Mouse (Mus musculus) heart, embryonic 13.5 days (tissue): ENCODE measurements around the gene Mrpl10. TPM values are rescaled to one million over a fixed set of nuclear protein-coding genes. Genes with fewer than 3 reads are reported as not detected.

Source experiments
- ATAC-seq: fragments of 200-750 bp; cut with Nextera tagmentation; 2 replicates; pipeline ENCODE4 v1.8.0; 2017; ENCODE audit warnings: moderate TSS enrichment; ENCODE audit not compliant: insufficient number of reproducible peaks, low FRiP score, low TSS enrichment; ENCODE audit errors: extremely low read depth
- H3K27ac ChIP-seq: fragments of 300-500 bp; sonication (generic); replicated peaks from 2 replicates; pipeline ENCODE4 v1.5.1; 2015; ENCODE audit warnings: moderate library complexity, mild to moderate bottlenecking, inconsistent platforms
- H3K27me3 ChIP-seq: fragments of 300-500 bp; sonication (generic); replicated peaks from 2 replicates; pipeline ENCODE4 v1.6.1; 2015; ENCODE audit warnings: mild to moderate bottlenecking, inconsistent platforms
- H3K36me3 ChIP-seq: fragments of 300-500 bp; sonication (generic); 2 replicates; pipeline ENCODE4 v1.6.1; 2015; ENCODE audit warnings: mild to moderate bottlenecking, inconsistent platforms
- H3K4me1 ChIP-seq: fragments of 300-500 bp; sonication (generic); 2 replicates; pipeline ENCODE4 v1.6.1; 2015; ENCODE audit warnings: inconsistent platforms
- H3K4me2 ChIP-seq: fragments of 300-500 bp; sonication (generic); 2 replicates; pipeline ENCODE4 v1.6.1; 2015; ENCODE audit warnings: inconsistent platforms, mild to moderate bottlenecking, moderate library complexity
- H3K4me3 ChIP-seq: fragments of 300-500 bp; sonication (generic); 2 replicates; pipeline ENCODE4 v1.5.1; 2015; ENCODE audit warnings: moderate library complexity, mild to moderate bottlenecking, inconsistent platforms
- H3K9ac ChIP-seq: fragments of 300-500 bp; sonication (generic); 2 replicates; pipeline ENCODE4 v1.6.1; 2015; ENCODE audit warnings: inconsistent platforms, mild to moderate bottlenecking, moderate library complexity
- H3K9me3 ChIP-seq: fragments of 300-500 bp; sonication (generic); 2 replicates; pipeline ENCODE4 v1.6.1; 2016; ENCODE audit warnings: inconsistent platforms
- WGBS: fragments of 180-500 bp; shearing (Covaris S2); methylation state at CpG from one replicate; pipeline ENCODE4 v1.1.7; 2015; ENCODE audit warnings: mixed read lengths; 5-methylcytosine and 5-hydroxymethylcytosine counted together
- polyA plus RNA-seq: library from polyadenylated mRNA; unstranded; fragments of >200 nt; fragmentation: Nextera tagmentation; extraction: Ambion mirVana; gene quantifications from 2 replicates; pipeline ENCODE4 v1.2.1, GENCODE M21; 2015

Gene Mrpl10
- polyA plus RNA-seq, 1 experiment from 2014 or later = 67.5 TPM

DNA sequence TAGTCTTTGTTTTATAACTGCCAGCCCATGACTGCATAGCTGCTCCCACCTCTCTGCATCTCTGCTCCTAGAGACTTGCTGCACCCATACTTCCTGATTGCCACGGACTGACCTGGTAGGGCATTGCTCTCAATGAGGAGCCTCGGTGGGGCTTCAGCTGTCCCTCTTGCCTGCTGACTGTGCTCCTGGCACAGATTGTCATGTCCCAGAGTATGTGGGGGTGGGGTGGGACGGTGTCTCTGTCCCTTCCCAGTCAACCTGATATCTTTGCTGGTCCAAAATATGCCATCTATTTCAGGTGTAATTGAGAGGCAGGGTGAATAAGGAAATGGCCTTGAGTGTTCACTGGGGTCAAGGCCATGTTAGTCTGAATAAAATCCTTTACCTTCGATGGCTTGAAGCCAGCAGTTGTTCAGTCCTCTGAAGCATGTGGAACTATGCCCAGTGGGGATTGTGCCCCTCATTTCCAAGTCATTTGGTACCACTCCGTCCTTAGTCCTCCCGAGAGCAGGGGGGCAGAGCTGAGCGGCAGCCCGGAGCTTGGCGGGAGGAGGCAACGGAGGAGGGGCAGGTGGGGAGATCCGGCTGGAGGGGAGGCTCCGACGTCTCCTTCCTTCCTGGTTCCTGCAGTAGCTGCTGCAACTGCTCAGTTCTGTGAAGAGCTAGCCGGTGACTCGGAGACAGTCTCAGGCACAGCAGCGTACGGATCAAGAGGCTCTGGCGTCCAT lies 9.0 kb downstream of the Mrpl10 start, which contains the start of gene Osbpl7:
Osbpl7 (plus strand) TSS at position 413 of the 728 bp plus-strand sequence.
- Histone ChIP-seq H3K27ac (peak within 1 kb of the TSS; percentile 61), H3K9me3 (no peaks in the 10 kb centered on the region), H3K4me1 (peaks cover 24% of the 10 kb centered on the region), H3K9ac (peak within 1 kb of the TSS; percentile 91), H3K4me3 (peak within 1 kb of the TSS; percentile 79), H3K36me3 (peaks cover 63% of the 10 kb centered on the region), H3K27me3 (no peaks in the 10 kb centered on the region), H3K4me2 (peak within 1 kb of the TSS; percentile 98)
- 5% methylated on average over 18 of the region's 18 CpGs for WGBS
- ATAC-seq = peak; percentile 31; the same call in 1 of the 2 replicates

DNA sequence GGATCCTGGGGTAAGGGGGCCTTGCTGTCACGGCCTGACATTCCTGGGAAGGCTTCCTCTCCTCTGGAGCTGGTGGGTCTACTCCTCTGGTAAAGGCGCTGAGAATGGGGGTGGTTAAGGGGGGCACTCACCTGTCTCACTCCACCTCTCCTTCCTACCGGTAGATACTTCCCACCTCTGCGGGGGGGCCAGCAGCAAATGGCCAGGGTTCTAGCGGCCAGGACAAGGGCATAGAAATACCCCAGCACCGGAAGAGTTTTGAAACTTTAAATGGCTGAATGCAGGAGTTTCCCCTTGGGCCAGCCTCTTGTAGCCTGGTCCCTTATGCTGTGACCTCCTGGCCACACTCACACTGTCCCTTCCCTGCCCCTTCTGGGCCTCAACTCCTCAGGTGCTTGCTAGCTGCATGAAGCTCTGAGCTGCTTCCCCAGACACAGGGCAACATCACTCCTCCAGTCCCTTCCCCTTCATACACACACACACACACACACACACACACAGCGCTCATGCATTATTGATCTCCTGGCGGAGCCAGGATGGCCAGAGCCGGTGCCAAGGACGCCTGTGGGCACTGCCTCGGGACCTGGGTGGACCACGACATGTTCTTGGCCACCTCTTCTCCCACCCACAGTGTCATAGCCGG lies 9.7 kb downstream of the Mrpl10 start:
- Histone ChIP-seq H3K4me2 (peak overlapping the region; percentile 98), H3K36me3 (peaks cover 63% of the 10 kb centered on the region), H3K4me3 (peak overlapping the region; percentile 79), H3K9me3 (no peaks in the 10 kb centered on the region), H3K27ac (peak overlapping the region; percentile 61), H3K27me3 (no peaks in the 10 kb centered on the region), H3K9ac (peak overlapping the region; percentile 91), H3K4me1 (peaks cover 24% of the 10 kb centered on the region)
- 25% methylated on average over 13 of the region's 13 CpGs for WGBS
- no peak for ATAC-seq

DNA sequence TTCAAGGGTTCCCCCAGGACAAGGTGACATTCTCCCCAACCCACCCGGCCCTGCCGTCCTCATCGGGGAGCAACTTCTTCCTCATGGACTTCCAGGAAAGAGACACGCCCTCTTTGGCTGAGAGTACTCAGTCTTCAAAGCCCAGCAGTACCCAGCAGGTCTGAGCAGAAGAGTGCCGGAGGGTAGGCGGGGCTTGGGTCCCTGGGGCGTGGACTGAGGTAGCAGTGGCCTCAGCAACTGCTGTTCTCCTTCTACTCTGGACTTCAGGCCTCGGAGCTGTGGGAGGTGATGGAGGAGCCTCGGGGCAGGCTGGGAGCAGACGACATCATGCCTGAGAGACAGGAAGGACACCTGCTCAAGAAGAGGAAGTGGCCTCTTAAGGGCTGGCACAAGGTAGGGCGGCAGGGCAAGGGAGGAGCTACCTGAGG lies 10.9 kb downstream of the Mrpl10 start:
- Histone ChIP-seq H3K27ac (no peak overlapping the region), H3K27me3 (no peaks in the 10 kb centered on the region), H3K9ac (peak overlapping the region; percentile 91), H3K36me3 (peaks cover 65% of the 10 kb centered on the region), H3K4me1 (peaks cover 24% of the 10 kb centered on the region), H3K4me2 (peak overlapping the region; percentile 98), H3K4me3 (peak overlapping the region; percentile 79), H3K9me3 (no peaks in the 10 kb centered on the region)
- ATAC-seq = no peak
- WGBS = 27% methylated on average over 11 of the region's 11 CpGs

DNA sequence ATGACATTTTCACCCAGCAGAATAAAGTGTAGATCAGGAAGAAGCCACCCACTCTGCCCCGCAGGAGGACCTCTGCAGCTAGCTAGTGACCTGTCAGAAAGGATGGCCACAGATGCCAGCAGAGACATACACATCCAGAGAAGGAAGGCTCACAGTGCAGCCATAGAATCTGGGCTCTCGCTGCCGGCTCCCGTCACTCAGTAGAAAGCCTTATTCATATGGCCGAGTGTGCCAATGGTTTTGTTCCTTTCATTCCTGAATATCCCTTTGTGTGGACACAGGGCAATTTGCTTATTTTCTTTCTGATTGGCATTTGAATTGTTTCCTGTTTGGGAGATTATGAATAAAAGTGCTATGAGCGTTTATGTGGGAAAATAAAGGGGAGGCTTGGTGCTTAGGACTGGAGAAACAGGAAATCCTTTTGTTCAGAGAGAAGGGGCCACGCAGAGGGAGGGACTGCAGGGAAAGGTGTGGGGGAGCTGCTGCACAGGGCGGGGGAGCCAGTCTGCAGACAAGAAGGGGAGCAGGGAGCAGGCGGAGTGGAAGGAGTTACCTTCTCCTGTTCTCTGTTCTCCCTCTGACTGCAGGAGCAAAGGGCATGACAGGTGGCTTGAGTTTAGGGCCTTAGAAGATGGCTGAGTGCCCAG lies 22.0 kb downstream of the Mrpl10 start:
- Histone ChIP-seq H3K9me3 (no peaks in the 10 kb centered on the region), H3K27me3 (no peaks in the 10 kb centered on the region), H3K4me1 (peaks cover 18% of the 10 kb centered on the region), H3K9ac (no peak overlapping the region), H3K4me3 (no peak overlapping the region), H3K4me2 (no peak overlapping the region), H3K27ac (peak overlapping the region; percentile 40; the same call in 1 of the 2 replicates), H3K36me3 (peaks cover 69% of the 10 kb centered on the region)
- ATAC-seq = no peak
- 50% methylated on average over 9 of the region's 9 CpGs for WGBS

DNA sequence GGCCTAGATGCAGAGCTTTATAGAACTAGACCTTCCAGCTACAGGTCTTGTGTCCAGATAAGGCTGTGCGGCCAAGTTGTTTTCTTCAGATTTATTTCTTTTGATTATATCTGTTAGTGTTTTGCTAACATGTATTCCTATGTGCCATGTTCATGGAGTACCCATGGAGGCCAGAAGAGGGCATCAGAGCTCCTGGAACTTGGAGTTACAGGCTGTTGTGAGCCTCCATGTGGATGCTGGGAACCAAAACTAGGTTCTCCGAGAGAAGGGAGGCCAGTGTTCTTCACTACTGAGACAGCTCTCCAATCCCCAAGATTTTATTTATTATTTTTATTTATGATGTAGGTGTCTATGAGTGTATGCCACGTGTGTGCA lies 22.5 kb downstream of the Mrpl10 start:
- Histone ChIP-seq H3K36me3 (peaks cover 70% of the 10 kb centered on the region), H3K27ac (peak overlapping the region; percentile 40; the same call in 1 of the 2 replicates), H3K4me2 (no peak overlapping the region), H3K4me1 (peaks cover 18% of the 10 kb centered on the region), H3K4me3 (no peak overlapping the region), H3K9me3 (no peaks in the 10 kb centered on the region), H3K27me3 (no peaks in the 10 kb centered on the region), H3K9ac (no peak overlapping the region)
- 73% methylated on average over 3 of the region's 3 CpGs for WGBS
- no peak for ATAC-seq

DNA sequence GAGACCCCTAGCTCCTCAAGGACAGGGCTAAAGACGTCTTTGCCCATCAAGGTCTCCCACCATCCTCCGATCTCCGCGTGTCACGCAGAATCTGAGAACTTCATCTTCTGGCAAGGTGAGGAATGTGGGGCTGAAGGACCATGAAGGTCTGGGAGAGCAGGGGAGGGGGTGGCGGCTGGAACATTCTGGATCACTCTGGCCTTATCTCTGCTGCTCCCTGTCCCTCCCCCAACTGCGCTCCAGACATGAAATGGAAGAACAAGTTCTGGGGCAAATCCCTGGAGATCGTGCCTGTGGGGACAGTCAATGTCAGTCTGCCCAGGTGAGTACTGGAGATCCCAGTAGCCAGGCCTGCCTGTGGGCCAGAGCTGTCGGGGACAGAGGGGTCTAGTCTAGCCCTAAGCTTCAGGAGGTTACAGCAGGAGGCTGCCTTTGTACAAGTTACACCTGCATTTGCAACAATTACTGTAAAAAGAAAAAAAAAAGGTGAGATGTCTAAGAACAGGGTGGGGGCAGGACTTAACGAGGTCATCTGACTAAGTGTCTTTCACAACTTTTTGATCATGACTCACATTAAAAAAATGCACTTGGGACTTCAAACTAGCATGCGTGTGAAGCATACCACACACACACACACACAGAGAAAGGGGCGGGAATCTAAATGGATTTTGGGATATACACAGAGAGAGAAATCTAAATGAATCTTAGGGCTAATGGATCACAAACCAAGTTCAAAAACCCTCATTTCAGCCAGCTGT lies 24.4 kb downstream of the Mrpl10 start:
- Histone ChIP-seq H3K9me3 (no peaks in the 10 kb centered on the region), H3K36me3 (peaks cover 53% of the 10 kb centered on the region), H3K9ac (0 out of 2 replicates have a peak overlapping the region, but pooled peaks have one; percentile 28), H3K4me2 (no peak overlapping the region), H3K27ac (no peak overlapping the region), H3K27me3 (no peaks in the 10 kb centered on the region), H3K4me1 (peaks cover 21% of the 10 kb centered on the region), H3K4me3 (no peak overlapping the region)
- 61% methylated on average over 12 of the region's 12 CpGs for WGBS
- ATAC-seq = no peak

DNA sequence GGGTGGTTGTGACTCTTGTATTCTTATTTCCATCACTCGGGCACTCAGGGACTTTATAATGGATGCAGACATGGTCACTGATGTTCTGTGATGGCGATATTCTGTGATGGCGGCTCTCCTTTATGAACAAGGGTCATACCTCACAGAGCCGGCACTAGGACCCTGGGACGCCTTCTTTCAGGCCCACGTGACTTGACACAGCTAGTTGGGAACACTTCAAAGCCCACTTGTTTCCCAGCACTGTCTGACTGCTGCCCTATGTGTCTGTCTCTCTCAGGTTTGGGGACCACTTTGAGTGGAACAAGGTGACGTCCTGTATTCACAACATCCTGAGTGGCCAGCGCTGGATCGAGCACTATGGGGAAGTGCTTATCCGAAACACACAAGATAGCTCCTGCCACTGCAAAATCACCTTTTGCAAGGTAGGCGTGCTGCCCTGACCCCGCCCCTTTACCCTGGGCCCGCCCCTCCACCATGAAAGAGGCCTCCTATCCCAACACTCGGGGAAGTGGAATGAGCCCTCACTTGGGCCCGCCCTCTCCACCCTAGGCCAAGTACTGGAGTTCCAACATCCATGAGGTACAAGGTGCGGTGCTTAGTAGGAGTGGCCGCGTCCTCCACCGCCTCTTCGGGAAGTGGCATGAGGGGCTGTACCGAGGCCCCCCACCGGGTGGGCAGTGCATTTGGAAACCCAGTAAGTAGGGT lies 25.4 kb downstream of the Mrpl10 start:
- Histone ChIP-seq H3K4me1 (peaks cover 31% of the 10 kb centered on the region), H3K27me3 (no peaks in the 10 kb centered on the region), H3K9ac (no peak overlapping the region), H3K4me2 (no peak overlapping the region), H3K4me3 (no peak overlapping the region), H3K36me3 (peaks cover 42% of the 10 kb centered on the region), H3K9me3 (no peaks in the 10 kb centered on the region), H3K27ac (no peak overlapping the region)
- ATAC-seq = no peak
- WGBS = 47% methylated on average over 22 of the region's 22 CpGs

DNA sequence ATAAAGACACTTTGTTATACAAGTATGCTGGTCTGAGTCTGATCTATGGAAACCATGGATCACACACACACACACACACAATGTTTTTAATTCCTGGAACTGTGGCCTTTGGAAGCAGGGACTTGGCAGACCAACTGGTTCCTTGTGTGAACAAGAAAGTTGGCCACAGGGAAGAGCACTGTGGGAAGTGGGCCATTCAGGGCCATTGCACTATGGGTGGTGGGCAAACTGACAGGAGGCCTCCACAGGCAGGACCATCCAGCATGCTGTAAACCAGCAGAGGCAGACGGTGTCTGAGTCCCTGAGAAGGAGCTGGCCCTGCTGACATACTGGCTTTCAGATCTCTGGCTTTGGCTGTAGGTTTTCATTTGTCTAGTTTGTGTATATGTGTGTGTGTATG lies 28.0 kb downstream of the Mrpl10 start:
- Histone ChIP-seq H3K9me3 (no peaks in the 10 kb centered on the region), H3K36me3 (peaks cover 27% of the 10 kb centered on the region)
- 78% methylated on average over 1 of the region's 1 CpGs for WGBS

DNA sequence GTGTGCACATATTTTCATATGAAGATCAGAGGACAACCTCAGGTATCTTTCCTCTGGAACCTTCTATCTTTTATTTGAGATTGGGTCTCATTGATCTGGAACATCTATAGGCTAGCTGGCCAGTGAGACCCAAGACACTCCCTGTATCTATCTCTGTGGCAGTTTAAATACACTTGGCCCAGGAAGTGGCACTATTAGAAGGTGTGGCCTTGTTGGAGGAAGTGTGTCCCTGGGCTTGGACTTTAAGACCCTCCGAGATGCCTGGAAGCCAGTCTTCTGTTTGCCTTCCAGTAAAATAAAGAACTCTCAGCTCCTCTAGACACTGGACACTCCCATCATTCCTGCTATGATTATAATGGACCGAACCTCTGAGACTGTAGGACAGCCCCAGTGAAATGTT lies 28.4 kb downstream of the Mrpl10 start:
- H3K27ac ChIP-seq = no peak overlapping the region
- 79% methylated on average over 2 of the region's 2 CpGs for WGBS

More for the DNA sequence above, 28.0 kb downstream of the Mrpl10 start:
- H3K27ac ChIP-seq = no peak overlapping the region
- H3K4me3 ChIP-seq = no peak overlapping the region
- no peak overlapping the region for H3K4me2 ChIP-seq
- H3K4me1 ChIP-seq = peaks cover 31% of the 10 kb centered on the region
- no peaks in the 10 kb centered on the region for H3K27me3 ChIP-seq
- H3K9ac ChIP-seq = no peak overlapping the region
- ATAC-seq = no peak

DNA sequence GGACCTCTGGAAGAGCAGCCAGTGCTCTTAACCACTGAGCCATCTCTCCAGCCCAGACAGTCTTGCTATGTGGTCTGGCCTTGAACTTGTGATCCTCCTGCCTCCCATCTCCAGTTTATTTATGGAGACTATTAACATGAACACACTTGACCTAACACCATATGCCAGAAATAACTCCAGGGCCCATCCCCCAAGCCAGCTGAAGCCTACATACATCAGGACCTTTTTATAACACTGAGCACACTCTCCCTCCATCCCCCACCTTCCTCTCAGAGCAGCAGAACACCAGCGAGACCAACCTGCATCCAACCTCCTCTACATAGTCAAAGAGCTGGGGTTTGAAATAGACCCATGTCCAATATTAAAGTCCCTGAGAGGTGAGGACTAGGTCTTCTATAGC lies 29.8 kb downstream of the Mrpl10 start:
- H3K27ac ChIP-seq = peak overlapping the region; percentile 55
- H3K4me3 ChIP-seq = no peak overlapping the region
- WGBS = 19% methylated on average over 1 of the region's 1 CpGs
- H3K4me1 ChIP-seq = peaks cover 21% of the 10 kb centered on the region
- peak; percentile 64 for ATAC-seq
- no peaks in the 10 kb centered on the region for H3K9me3 ChIP-seq
- 0 out of 2 replicates have a peak overlapping the region, but pooled peaks have one; percentile 8 for H3K9ac ChIP-seq
- H3K36me3 ChIP-seq = peaks cover 21% of the 10 kb centered on the region
- H3K4me2 ChIP-seq = no peak overlapping the region
- no peaks in the 10 kb centered on the region for H3K27me3 ChIP-seq

More for the DNA sequence above, 28.4 kb downstream of the Mrpl10 start:
- Histone ChIP-seq H3K9ac (no peak overlapping the region), H3K4me1 (peaks cover 31% of the 10 kb centered on the region), H3K9me3 (no peaks in the 10 kb centered on the region), H3K27me3 (no peaks in the 10 kb centered on the region), H3K4me2 (no peak overlapping the region), H3K4me3 (no peak overlapping the region), H3K36me3 (peaks cover 25% of the 10 kb centered on the region)
- ATAC-seq = no peak
